Mouse (Mus musculus): ENCODE measurements around the gene Rplp2.

Rplp2 gene

DNA sequence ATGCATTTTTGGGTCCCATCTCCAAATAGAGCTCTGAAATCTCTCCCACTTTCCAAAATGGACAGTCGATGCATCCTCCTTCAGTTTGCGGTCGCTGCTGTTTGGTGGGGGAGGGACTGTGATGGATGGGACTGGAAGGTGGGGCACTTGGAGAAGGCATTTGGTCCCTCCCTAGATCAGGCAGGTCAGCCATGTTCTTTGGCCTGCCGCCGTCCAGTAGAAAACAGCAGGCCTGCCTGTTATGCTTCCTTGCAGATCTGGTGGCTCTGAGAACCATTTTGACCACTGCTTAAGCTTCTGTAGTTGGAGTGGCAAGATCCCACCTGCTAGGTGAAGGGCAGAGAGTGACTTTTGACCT lies 21.0 kb downstream of the Rplp2 start:
- DNase-seq = no peak

DNA sequence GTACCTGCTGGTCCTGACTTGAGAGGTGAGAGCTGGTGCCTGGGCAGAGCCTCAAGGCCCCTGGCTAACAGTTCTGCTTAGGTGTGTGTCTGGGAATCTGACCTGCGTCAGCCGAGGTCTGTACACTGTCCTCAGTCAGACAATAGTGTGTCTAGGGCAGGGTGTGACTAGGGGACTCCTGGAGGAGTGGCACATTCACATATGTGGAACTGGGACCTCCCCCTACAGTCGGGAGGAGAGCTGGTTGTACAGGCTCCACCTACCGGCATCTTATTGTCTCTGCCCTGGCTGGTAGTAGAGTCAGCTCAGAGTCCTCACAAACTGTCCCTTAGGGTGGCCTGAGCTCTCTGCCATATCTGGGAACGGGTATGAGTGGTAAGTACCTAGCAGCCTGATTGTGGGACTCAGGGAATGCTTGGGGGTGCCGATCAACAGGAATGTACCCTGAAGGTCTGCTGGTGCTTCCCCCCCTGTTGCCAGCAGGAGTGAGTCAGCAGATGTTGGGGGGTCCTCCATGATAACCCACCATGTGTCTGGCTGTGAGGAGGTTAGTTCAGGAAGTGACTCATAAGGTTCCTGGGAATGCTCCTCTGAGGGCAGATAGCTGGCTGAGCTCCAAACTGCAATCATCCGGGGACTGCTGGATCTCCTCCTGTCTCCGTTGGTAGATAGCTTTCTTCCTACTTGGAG lies 21.5 kb downstream of the Rplp2 start:
- peak; percentile 45 to 49 for DNase-seq

- DNase-seq = no peak
Measured at GRCm38 (mm10) chr7:141469352-141469751, 22.2 kb downstream of the Rplp2 start.

DNA sequence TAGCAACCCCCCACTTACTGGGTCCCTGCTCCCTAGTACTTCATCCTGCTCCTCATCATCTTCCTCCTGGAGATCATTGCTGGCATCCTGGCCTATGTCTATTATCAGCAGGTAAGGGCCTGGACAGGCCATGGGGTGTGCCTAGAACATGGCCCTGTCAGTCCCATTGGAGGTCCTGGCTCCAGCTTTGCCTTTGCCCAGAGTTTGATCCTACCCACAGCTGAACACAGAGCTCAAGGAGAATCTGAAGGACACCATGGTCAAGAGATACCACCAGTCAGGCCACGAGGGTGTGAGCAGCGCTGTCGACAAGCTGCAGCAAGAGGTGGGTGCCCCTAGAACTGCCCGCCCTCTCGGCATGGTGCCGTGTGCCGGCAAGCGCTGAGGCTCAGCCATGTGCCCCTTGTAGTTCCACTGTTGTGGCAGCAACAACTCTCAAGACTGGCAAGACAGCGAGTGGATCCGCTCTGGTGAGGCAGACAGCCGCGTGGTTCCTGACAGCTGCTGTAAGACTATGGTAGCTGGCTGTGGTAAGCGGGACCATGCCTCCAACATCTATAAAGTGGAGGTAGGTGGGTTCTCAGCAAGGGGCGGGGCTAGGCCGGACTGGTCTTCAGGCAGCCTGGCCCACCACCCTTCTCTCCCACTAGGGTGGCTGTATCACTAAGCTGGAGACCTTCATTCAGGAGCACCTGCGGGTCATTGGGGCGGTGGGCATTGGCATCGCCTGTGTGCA lies 22.9 kb downstream of the Rplp2 start:
- no peak for DNase-seq

DNA sequence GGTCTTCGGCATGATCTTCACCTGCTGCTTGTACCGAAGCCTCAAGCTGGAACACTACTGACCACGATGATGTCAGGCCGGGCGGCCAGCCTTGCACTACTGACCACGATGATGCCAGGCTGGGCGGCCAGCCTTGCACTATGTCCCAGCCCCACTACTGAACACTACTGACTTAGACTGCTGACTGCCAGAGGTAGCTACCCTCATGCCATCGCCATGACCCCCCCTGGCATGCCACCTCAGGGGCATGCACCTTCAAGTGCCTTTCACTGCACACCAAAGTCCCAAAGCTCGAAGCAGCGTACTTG lies 23.4 kb downstream of the Rplp2 start:
- no peak for DNase-seq

GRCm38 (mm10) chr7:141471236-141471635 lies 24.1 kb downstream of the Rplp2 start:
- DNase-seq = no peak

GRCm38 (mm10) chr7:141472226-141472625 lies 25.1 kb downstream of the Rplp2 start:
- no peak for DNase-seq

GRCm38 (mm10) chr7:141472763-141473162 lies 25.6 kb downstream of the Rplp2 start:
- no peak for DNase-seq

GRCm38 (mm10) chr7:141474160-141474559 lies 27.0 kb downstream of the Rplp2 start:
- DNase-seq = no peak

- peak; percentile 74 to 84 for DNase-seq
Measured at GRCm38 (mm10) chr7:141475011-141475804, 28.0 kb downstream of the Rplp2 start, which contains the start of the genes Polr2l and Tspan4. Polr2l (minus strand) TSS chr7:141475132. Tspan4 (plus strand) TSS chr7:141475240.

- no peak for DNase-seq
Measured at GRCm38 (mm10) chr7:141475805-141476158, 28.6 kb downstream of the Rplp2 start.

DNA sequence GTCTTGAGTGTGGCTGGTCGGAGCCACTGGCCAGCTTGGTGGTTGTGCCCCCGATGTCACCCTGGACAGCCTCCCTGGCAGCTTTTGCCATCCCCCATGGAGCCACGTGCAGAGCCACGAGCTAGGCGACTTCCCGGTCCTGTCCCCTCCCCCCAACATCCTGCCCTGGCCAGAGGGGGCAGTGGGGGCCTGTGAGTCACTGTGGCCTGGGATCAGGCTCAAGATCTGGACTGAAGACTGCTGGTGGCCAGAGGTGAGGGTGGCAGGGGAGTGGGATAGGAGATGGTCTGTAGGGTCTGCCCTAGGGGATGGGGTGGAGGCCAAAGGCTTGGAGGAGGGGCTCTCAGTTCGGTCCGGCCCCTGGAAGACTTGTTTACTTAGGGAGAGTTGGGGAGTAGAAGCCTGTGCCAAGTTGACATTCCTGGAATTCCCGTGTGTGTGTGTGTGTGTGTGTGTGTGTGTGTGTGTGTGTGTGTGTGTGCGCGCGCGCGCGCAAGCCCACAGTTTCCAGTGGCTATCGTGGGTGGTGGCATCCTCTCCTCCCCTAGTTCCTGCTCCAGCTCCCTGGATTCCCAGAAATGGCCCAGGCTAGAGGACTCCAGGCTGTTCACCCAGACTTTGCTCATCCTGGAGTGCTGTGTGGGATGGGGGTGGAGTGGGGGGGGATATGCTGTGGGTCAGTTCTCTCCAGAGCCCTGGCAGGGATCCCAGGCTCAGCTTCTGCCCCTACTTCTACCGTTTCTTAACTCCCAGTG lies 29.2 kb downstream of the Rplp2 start:
- peak; percentile 45 to 52 for DNase-seq

- no peak for DNase-seq
Measured at GRCm38 (mm10) chr7:141476981-141477370, 29.8 kb downstream of the Rplp2 start.

DNA sequence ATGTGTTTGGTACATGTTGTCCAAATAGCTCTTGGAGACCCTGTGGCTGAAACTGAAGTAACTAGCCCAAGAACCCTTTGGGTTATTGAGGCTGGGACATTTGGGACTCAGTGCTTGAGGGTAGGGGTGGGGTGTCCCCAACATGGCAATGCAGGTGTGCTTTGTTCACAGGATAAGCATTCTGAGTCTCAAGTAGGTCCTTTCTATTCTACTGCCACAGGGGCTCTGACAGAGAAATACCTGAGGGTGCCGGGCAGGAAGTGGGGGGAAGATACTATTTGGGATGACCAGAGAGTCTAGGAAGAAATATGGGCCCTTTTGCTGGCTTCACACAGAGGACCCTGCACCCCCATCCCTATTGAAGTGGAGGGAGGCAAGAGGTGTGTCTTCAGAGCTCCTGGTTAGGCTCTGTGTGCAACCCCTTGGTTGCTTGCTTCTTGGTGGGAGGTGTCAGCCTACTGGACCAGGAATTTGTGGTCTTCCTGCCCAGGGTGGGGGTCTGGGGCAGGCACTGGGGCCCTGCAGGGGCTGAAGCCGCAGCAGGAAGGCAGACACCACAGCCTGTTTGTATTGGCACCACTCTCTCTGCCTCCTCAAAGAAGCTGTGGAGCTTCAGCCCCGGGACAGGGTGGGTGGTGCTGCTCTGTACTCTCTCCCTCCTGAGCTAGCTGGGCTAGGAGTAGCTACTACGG lies 30.6 kb downstream of the Rplp2 start:
- DNase-seq = no peak

DNA sequence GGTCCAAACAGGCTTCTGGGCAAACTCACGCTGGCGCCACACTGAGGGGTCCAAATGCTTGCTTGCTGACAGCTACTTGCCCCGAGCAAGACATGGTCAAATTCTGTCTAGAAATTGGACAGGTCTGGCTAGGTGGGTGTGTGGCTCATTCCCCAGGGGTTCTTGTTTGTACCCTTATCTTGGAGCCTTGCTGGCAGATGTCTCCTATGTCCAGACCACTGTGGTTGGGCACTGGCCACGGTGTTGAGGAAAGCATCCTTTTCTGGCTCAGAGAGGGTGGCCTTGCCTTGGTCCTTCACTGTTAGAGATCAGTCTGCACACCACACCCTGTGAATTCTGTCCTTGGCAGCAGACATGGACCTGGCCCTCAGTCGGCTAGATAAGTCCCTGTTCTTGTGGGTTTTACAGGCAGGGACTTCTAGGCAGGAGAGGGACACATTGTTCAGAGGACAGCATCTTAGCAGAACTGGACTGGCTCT lies 31.1 kb downstream of the Rplp2 start:
- no peak for DNase-seq

- peak; percentile 58 to 65 for DNase-seq
Measured at GRCm38 (mm10) chr7:141480842-141481497, 33.8 kb downstream of the Rplp2 start.

DNA sequence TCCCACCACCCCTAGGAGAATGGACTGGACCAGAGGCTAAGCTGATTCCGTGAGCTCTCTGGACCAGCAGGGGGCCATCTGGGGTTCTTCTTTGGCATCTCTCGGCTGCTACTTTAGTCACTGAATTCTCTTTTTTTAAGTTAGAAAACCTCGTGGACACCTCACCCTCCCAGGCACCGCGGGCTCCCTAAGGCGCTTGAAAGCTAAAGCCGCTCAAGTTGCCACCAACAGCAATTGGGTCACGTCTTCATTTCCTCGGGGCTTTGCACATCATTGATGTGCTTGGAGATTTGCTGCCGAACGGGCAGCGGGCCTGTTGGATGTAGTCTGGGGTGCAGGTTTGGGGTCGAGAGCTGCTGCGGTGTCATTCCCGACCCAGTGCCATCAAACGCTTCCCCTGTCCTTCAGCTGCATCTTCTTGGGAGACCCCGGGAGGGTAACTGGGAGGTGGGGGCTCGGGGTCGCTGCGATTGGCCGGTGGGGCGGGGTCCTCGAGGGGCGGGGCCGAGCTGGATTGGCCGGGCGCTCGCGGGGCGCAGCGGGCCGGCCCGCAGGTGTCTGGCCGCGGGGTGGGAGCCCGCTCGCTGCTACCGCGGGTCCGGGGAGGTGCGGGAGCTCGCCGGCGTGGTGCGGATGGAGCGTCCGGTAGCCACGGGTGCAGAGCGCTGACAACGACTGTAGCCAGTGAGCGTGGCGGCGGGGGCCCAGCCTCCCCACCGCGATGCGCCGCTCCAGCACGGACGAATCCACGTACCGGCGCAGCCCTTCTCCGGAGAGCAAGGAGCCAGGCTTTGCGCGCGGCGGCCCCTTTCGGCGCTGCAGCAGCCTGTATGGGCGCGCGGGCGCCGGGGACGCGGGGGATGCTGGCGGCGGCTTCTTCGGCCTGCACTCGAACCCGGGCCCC lies 34.6 kb downstream of the Rplp2 start:
- DNase-seq = peak in 1 of 2 experiments; percentile 63

- no peak for DNase-seq
Measured at GRCm38 (mm10) chr7:141482531-141483024, 35.4 kb downstream of the Rplp2 start.

DNA sequence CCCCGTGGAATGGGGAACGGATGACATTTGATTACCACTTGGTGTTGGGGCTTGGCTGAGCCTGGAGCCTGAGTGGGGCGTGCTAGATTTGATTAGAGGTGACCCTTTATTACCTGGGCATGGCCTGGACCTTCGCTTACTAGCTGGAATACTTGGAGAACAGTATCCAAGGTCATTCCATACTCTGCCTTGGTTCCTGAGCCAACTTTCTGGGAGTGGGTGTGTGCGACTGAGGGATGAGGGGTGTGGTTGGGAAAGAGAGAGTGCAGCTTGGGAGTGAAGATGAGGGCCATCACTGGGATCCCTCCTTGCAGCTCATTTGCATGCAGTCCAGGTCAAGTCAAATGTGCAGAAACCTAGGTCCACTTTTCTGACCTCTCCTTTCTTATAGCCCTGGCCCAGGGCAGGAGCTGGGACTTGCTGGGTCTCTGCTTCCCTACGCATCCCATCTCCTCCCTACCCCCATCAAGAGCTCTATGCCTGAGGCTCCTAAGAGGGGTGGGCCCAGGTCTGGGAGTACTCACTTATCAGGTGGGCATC lies 36.0 kb downstream of the Rplp2 start:
- no peak for DNase-seq

Data from spleen, adult 18-20 months (tissue).